Mouse (Mus musculus) ZHBTc4 (cell line): ENCODE data around the gene Cga.
"Not testable (repeated sequence)": the region's sequence is repeated elsewhere in the genome, so short reads cannot be mapped to it uniquely, and the experiment has no call there.

ENCODE experiments used
- DNase-seq: peaks from one replicate; pipeline ENCODE4 v3.0.0-alpha.2; 2011; ENCODE audit warnings: low read depth, low spot score

Cga gene

DNA sequence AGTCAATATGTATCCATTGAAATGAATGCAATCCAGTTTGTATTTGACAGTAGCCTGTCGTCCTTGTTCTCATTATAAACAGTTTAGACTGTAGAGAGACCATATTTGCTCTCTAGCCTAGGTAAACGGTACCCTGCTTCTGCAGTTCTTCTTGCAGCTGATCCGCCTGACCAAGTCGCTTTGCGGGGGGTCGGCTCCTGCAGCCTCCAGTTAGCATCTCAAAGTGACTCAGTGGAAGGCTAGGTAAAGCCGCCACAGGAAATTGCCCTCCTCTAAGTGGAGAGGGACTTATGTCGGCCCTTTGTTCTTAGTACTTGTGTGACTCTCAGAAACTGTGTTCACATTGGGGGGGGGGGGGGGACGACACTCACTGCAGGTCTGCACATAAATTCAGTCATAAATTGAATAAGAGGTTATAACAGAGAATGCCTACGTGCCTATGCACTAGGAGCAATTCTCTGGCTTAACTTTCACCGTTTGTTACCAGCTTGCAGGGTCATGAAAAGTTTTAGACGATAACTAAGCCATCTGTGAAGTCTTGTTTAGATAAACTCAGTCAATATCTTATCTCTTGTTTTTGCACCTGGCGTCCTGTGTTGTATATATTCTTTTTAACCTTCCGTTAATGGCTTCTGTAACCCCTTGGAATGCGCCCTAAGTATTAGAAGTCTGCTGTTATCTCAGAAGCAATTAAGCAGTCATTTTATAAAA is 4.3 kb upstream of the Cga start:
- DNase-seq: peak; percentile 56

DNA sequence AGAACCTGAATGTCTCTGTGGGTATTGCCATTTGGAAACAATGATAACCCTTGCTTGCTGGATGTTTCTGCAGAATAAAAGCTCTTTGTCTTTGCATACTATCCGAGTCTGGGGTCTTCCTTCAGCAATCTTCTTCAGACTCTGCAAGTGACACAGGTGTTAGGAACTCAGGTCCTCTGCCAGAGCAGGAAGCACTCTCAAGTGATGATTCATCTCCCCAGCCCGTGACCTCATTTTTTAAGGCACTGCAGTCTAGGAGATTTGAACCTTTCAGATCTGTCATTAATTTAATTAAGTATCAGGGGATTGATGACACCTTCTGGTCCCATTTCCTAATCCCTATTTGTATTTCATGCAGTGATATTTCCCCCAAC is 3.8 kb upstream of the Cga start:
- no peak for DNase-seq

DNA sequence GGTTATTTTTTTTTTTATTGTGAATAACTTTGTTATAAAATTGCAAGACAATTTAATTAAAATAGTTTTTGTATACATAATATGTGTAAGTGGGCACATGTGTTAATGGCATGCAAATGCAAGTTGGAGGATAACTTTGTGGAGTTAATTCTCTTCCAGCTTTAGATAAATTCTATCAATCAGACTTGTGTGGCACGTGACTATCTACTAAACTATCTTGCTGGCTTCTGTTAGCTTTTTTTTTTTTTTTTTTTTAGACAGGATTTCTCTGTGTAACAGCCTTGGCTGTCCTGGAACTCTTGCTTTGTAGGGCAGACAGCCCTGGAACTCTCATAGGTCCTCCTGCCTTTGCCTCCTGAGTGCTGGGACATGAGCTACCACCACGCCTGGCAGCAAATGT is 4.9 kb downstream of the Cga start:
- DNase-seq: no peak

DNA sequence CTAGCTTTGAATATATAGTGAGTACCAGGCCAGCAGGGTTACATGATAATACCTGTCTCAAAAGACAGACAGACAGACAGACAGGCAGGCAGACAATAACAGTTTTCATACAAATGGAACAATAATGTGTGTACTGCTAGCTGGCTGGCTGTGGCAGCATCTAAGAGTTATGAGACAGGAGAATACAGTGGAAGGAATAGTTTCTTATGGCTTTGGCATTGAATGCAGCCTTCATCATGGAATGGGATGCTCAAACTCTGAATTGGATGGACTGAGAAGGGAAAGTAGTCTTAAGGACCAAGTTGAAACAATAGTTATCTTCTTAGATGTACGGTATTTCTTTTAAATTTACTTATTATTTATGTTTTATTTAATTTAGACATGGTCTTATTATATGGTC is 5.7 kb downstream of the Cga start:
- DNase-seq: no peak

DNA sequence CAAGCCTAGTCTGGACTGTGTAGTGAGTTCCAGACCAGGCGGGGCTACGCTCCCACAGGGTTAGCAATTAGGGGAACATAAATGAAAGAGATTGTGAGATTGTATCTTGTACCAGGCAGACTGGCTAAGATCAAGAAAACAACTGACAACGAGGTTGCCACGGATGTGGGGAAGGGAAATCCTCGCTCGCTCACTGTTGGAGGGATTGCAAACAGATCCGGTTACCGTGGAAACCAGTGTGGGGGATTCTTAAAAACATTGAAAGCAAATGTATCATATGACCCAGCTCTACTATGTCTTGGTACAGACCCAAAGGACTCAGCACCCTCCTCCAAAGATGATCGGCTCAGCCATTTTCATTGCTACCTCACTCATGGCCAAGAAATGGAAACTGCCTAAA is 6.6 kb downstream of the Cga start:
- DNase-seq: no peak

DNA sequence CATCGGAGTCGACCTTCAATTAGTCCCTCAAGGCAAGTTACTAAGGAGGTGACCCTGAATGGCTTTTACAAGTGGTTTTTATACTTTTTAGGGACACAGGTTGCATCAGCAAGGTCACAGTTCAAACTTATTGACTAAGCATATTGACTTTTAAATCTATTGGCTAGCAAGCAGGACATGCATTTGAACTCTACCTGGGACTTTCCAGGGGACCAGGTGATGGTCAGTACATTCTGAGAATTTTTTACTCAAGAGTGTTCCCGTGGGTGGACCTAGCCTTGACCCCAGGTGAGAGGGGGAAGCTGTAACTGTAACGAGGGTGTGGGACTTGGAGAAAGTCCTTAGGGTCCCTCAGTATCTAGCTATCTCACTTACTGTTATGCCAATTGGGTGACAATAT is 7.6 kb downstream of the Cga start:
- DNase-seq: no peak

DNA sequence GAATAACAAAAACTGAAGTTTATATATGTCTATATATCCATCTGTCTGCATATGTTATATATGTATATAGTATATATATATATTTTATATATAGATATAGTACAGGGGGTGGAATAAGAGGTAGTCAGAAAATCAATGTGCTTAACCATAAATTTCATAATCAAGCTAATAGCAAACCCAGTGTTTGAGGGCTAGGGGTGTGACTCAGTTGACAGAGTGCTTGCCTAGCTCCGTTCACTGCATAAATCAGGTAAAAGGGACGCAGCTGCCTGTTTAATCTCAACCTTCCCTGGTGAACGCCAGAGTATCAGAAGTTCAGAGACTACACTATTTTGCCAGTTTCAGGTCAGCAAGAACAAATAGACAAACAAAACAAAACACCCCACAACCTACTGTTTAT is 8.0 kb downstream of the Cga start:
- DNase-seq: not testable (repeated sequence)

DNA sequence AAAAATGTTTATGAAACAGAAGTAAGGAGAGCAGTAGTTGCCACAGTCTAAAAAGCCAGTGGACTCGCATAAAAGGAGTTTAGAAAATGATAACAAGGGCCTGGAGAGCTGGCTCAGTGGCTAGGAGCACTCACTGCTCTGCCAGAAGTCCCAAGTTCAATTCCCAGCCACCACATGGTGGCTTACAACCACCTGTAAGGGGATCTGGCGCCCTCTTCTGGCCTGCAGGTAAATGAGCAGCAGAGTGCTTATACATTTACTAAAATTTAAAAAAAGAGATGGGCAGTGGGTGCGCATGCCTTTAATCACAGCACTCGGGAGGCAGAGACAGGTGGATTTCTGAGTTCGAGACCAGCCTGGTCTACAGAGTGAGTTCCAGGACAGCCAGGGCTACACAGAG is 11.8 kb downstream of the Cga start:
- DNase-seq: peak; percentile 93

DNA sequence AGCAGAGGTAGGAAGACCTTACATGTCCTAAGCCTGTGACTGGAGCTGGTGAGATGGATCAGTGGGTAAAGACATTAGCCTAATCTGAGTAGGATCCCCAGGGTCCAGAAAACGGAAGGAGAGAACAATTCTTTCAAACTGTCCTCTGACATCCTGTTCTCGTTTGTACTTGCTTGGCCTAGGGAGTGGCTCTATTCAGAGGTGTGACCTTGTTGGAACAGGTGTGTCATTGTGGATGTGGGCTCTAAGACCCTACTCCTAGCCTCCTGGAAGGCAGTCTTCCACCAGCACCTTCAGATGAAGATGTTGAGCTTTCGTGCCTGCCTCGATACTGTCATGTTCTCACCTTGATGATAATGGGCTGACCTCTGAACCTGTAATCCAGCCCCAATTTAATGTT is 12.6 kb downstream of the Cga start:
- peak; percentile 71 for DNase-seq

DNA sequence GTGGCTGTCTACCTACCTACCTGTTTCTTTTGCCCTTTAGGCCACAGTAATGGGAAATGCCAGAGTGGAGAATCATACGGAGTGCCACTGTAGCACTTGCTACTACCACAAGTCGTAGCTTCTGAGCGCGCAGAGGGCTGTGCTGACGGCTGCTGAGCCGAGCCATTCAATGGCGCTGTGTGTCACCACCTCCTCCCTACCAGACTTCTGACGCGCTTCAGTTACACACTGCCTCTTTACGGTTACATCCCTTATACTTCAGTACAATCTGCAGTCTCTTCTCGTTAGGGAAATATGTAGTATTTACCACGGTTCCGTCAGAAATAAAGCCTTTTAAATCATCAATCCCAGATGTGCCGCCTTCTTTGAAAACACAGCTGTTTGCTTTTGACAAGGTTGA is 13.4 kb downstream of the Cga start:
- DNase-seq: peak; percentile 70

DNA sequence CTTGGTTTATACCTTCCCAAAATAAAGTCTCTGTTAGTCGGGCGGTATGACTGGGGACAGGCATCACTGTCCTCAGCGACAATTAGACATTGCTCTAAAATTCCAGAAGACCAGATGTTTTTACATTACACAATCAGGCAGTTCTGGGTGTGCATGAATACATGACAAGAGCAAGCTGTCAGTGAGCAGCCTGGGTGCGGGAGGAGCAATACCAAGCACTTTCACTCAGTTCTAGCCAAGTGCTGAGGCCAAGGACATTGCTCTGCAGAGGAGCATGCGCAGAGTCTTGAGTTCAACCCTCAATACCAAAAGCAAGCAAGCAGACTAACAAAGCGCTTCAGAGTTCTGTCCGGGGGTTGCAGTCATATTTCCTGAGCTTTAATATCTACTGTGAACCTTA is 14.5 kb downstream of the Cga start:
- peak; percentile 42 for DNase-seq

DNA sequence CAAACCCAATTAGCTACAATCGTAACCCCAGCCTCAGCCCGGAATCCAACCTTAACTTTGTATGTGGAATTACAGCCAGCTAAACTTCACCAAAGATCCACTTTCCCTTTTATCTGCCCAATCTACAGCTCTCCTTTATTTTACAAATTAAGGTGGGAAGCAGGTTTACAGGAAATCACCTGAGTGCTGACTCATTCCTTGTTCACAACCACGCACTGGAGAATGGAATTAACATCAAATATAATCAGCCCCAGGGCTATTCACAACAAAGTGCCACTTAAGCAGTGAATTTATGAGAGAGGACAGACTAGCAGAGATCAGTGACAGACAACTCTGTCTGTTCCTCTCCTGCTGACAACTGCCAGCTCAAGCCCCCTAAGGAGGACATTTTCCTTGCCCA is 17.8 kb downstream of the Cga start:
- peak; percentile 83 for DNase-seq

DNA sequence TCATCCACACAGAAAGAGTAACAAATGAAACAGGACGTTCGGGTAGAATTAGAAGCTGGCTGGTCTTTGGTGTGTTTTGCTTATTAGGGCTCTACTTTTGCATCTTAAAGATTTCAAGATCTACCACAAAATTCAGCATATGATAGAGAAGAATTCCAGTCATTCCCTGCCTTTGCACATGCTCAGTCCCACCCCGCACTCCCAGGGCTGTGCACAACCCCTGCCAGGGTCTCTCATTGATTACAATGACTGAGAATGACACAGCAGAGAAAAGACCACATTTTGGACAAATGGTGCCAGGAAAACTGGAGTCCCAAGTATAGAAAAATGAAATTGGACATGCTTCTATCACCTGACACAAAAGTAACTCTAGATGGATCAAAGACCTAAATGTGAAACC is 18.6 kb downstream of the Cga start:
- peak; percentile 56 for DNase-seq

DNA sequence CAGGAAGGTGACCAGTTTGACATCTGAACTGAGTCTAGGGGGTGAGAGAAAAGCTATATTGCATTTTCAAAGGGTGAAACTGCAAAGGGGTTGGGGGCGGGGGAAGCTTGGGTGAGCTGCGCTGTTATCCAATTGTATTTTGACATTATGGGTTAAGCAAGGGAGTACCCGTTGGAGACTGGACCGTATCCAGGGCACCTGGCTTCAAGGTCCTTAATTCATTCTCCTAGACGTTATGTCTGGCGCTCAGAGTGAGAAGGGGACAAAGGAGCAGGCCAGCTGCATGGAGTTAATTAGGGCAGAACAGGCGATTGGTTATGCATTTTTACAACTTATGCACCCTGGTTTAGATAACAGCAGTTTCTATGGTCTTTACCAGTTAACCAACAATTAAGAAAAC is 23.8 kb downstream of the Cga start:
- DNase-seq: no peak

DNA sequence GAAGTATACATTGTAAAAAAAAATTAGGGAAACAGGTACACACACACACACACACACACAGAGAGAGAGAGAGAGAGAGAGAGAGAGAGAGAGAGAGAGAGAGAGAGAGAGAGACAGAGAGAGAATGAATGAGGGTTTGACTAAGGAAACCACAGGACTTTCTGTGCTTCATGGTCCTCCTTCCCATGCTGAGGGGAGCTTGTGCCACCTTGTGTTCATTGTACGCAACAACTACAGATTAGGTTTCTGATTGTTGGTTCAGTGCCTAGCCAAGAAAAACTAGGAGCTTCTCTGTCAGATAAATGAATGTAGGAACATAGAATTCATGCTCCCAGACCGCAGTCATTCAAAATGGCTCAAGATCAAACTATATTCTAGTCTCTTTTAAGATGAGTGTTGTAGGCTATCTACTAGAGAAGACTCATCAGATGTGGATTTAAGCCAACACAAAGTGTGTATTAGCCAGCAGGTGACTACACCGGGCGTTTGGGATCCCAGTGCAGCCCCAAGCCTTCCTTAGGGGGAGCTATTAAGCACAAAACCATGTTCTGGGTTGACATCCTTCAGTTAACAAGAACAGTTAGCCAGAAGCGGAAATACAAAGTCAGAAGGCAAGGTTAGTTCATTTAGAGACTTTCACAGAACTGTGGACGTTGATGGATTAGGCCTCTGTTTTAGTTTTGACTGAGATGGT is 28.7 kb downstream of the Cga start:
- DNase-seq: peak; percentile 84

DNA sequence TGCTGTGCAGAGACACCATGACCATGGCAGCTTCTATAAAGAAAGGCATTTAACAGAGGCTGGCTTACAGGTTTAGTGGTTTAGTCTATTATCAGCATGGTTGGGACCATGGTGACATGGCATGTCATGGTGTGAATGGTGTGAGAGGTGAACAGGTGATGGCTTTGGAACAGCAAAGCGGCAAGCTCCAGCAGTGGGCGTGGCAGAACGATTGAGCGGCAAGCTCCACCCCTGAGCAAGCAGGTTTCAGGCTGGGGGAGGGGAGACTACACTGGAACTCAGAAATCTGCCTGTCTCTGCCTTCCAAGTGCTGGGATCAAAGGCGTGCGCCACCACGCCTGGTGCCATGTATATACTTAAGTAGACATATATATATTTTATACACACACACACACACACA is 34.8 kb downstream of the Cga start:
- peak; percentile 54 for DNase-seq

DNA sequence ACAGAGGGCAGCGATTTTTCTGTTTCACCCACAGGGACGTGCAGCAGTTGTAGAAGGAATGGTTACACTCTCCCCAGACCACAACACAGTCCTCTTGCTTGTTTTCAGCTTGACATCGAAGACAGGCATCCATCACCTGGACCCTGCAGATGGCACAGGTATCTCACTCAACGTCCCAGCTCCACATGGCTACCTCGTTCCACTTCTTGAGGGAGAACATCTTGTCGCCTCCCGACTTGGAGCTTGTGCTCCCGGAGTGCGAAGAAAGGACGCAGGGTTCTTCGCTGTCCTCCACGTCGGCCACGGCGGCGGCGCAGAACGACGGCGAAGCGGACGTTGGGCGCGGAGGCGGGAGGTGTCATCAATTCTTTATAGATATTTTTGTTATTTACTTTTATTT is 47.5 kb downstream of the Cga start:
- no peak for DNase-seq

DNA sequence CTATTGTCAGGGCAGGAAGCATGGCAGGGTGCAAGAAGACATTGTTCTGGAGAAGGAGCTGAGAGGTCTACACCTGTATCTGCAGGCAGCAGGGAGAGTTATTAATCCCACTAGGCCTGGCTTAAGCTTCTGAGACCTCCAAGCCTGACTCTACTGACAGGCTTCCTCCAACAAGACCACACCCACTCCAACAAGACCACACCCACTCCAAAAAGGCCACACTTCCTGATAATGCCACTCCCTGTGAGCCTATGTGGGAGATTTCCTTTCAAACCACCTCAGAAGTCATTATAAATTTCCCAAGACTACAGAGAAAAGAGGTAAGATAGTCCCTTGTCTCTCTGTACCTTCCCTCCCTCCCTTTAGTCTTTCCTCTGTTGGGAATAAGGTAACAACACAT is 53.6 kb downstream of the Cga start:
- DNase-seq: no peak

DNA sequence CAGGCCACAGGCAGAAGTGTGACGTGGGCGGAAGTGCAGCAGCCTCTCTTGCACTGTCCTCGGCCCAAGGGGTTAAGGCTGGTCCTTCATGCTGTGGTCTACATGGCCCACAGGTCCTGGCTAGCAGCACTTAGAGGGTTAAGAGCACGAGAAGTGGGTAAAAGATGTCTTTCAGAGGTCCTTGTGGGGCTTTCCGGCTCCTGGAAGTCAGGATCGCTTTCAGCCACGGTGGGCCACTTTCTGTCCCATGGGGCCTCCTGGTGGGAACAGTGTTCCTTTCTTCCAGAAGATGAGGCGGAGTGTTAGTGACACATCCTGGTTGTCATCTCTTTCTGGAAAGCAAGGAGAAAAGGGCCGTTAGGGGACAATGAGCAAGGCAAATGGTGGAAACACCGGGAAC is 60.1 kb downstream of the Cga start:
- no peak for DNase-seq
